Mouse (Mus musculus) spleen, adult 18-20 months (tissue): ENCODE data around the gene Snx13.

Experiments
- DNase-seq, 2 experiments: peaks; one replicate each; pipeline ENCODE4 v3.0.0; 2022; ENCODE audit warnings: mixed read lengths in 2 of 2

The Snx13 gene

GRCm38 (mm10) chr12:35046999-35047319, at the start of gene Snx13:
Gene Snx13, plus strand, starts transcription at chr12:35047186.
- peak; percentile 80 to 88 for DNase-seq

- no peak for DNase-seq
Measured at GRCm38 (mm10) chr12:34997597-34998182, 49.3 kb upstream of the Snx13 start.

- no peak for DNase-seq
Measured at GRCm38 (mm10) chr12:34998778-34999467, 48.1 kb upstream of the Snx13 start.

- no peak for DNase-seq
Measured at GRCm38 (mm10) chr12:35000323-35000722, 46.7 kb upstream of the Snx13 start.

- DNase-seq: no peak
Measured at GRCm38 (mm10) chr12:35005748-35006147, 41.2 kb upstream of the Snx13 start.

GRCm38 (mm10) chr12:35007851-35008250, 39.1 kb upstream of the Snx13 start:
- DNase-seq: no peak

GRCm38 (mm10) chr12:35008340-35009137, 38.4 kb upstream of the Snx13 start:
- no peak for DNase-seq

GRCm38 (mm10) chr12:35011462-35011861, 35.5 kb upstream of the Snx13 start:
- no peak for DNase-seq

- no peak for DNase-seq
Measured at GRCm38 (mm10) chr12:35013950-35014349, 33.0 kb upstream of the Snx13 start.

GRCm38 (mm10) chr12:35016056-35016455, 30.9 kb upstream of the Snx13 start:
- no peak for DNase-seq

- DNase-seq: no peak
Measured at GRCm38 (mm10) chr12:35016481-35017250, 30.3 kb upstream of the Snx13 start.

- DNase-seq: no peak
Measured at GRCm38 (mm10) chr12:35018679-35019237, 28.2 kb upstream of the Snx13 start.

GRCm38 (mm10) chr12:35021285-35021684, 25.7 kb upstream of the Snx13 start:
- DNase-seq: no peak

- DNase-seq: no peak
Measured at GRCm38 (mm10) chr12:35022066-35022465, 24.9 kb upstream of the Snx13 start.

- DNase-seq: no peak
Measured at GRCm38 (mm10) chr12:35025916-35026432, 21.0 kb upstream of the Snx13 start.

GRCm38 (mm10) chr12:35027533-35027932, 19.5 kb upstream of the Snx13 start:
- DNase-seq: no peak

- peak in 1 of 2 experiments; percentile 39 for DNase-seq
Measured at GRCm38 (mm10) chr12:35038668-35039570, 8.1 kb upstream of the Snx13 start.

GRCm38 (mm10) chr12:35039571-35039936, 7.4 kb upstream of the Snx13 start:
- DNase-seq: no peak

GRCm38 (mm10) chr12:35041964-35042363, 5.0 kb upstream of the Snx13 start:
- no peak for DNase-seq

GRCm38 (mm10) chr12:35046310-35046998, 532 bp upstream of the Snx13 start:
- no peak for DNase-seq
